ENCODE assay signal across 8 mouse cellular contexts in the genomic region with DNA sequence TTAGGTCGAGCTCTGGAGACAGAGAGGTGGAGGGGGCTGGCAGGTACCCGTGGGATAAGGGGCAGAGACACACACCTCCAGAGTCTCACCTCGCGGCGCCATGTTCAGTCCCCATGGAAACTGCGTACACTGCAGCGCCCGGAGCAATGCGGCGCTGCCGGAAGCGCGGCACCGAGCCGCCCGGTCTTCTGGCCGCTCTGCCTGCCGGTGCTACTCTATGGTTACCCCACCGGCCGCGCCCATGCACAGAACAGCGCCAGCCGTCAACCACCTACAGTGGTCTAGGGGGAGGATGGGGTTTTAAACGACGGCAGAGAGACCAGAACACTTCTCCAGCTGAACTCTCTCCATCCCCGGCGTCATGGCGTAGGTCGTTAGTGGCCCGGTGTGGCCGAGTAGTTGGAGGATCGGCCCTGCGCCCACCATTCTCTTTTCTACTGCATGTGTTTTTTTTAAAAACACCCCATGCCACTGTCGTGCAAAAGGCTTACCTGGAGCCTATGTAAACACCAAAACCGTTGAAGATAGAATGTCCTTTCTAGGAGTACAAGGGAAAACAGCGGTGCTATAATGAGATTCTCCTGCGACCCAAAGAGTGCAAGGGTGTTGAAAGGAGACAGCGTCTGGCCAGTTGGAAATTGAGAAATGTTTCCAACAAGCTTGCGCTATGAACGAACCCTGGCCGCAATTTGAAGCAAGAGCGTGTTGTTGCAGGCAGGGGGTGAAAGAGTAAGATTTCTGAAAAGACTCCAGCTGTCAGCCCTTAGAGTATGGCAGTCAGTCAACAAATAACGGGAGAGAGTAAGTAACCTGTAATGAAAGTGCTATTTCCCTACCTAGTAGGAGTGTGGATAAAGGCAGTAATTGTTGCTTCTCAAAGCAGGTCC. TPM values are rescaled to one million over a fixed set of nuclear protein-coding genes. Genes with fewer than 3 reads are reported as not detected.
DNase-seq lines count a peak whose midpoint lies in the region; ATAC-seq lines count a peak whose summit lies in the region.

A gene (minus strand): TSS at position 615 of the 887 bp plus-strand sequence.

- peak; percentile 98 for ATAC-seq in hindbrain, embryonic 13.5 days (ENCODE audit: low FRiP score)

- peak within 1 kb of the TSS; percentile 63 for H3K4me3 ChIP-seq in hindbrain, embryonic 13.5 days

- peaks cover 24% of the 10 kb centered on the region for H3K4me1 ChIP-seq in hindbrain, embryonic 13.5 days (replicated peaks)

- no peaks in the 10 kb centered on the region for H3K27me3 ChIP-seq in hindbrain, embryonic 13.5 days

- peak within 1 kb of the TSS; percentile 85 for H3K4me2 ChIP-seq in hindbrain, embryonic 13.5 days

- DNase-seq in NIH3T3 (ENCODE audit: low read depth), result peak; percentile 91
- peak; percentile 88 to 92 for DNase-seq in cerebellum, postnatal 10 days
- DNase-seq in frontal cortex, postnatal 14 days (ENCODE audit: low spot score in 2 of 2), result peak; percentile 71
- peak; percentile 79 to 84 for DNase-seq in layer of hippocampus, postnatal 36 days
- DNase-seq in lung, postnatal 36 days, result peak; percentile 91
- DNase-seq in retina, postnatal 1 day, result peak; percentile 91
- peak; percentile 73 to 77 for DNase-seq in urinary bladder, adult 18-20 months (ENCODE audit: low spot score in 2 of 2)

- peak within 1 kb of the TSS; percentile 84 for H3K9ac ChIP-seq in hindbrain, embryonic 13.5 days

- H3K9me3 ChIP-seq in hindbrain, embryonic 13.5 days, result no peaks in the 10 kb centered on the region

- 1% methylated on average over 43 of the region's 43 CpGs for WGBS in hindbrain, embryonic 13.5 days

- H3K36me3 ChIP-seq in hindbrain, embryonic 13.5 days, result peaks cover 28% of the 10 kb centered on the region

- peak within 1 kb of the TSS; percentile 89 for H3K27ac ChIP-seq in hindbrain, embryonic 13.5 days

RNA-seq across cellular contexts. Expression of the gene that starts here (rescaled TPM):
- 50.5 and 55.3 TPM in 2 replicates for polyA plus RNA-seq in hindbrain, embryonic 13.5 days (2015; fragmentation: Nextera tagmentation; extraction: Ambion mirVana)
- total RNA-seq in layer of hippocampus, postnatal 36 days (2021), result 10 to 100 TPM; 10.5 to 12.6 TPM

Comparison
In these comparisons a context has a peak if more than half of its experiments do, and no peak if none do; other contexts are left out.
1. Peak in every context shown above with its lines: DNase-seq, ATAC-seq, H3K4me3 ChIP-seq and H3K27ac ChIP-seq.